Mouse (Mus musculus): ENCODE results near the gene Pdk2. TPM values are rescaled to one million over a fixed set of nuclear protein-coding genes. Genes with fewer than 3 reads are reported as not detected.

Pdk2 gene
- polyA plus RNA-seq, 1 experiment from 2014 or later: 61.5 TPM

GRCm38 (mm10) chr11:95037306-95037705, 3.8 kb downstream of the Pdk2 start:
- ChIA-PET POLR2A (interaction anchor here (1.2 kb wide), 1 partner anchor 26 kb away, joined by 4 read pairs; no protein-coding TSS in a partner anchor), CTCF (interaction anchor here (1.3 kb wide), 1 partner anchor 23 kb away, joined by 3 read pairs; no protein-coding TSS in a partner anchor)
- no peaks in the 10 kb centered on the region for H3K27me3 ChIP-seq
- ATAC-seq (no peak), DNase-seq (ENCODE audit: low read depth, low spot score) (no peak)
- in situ Hi-C loops (cut with MboI; ENCODE audit: low pct_unique_long_range_greater_than_20kb): no loop called here
- no peak for TF ChIP-seq CTCF (IDR thresholded peaks at IDR 0.05)

- TF ChIP-seq CTCF (IDR thresholded peaks at IDR 0.05): no peak
- no peak for DNase-seq (ENCODE audit: low read depth, low spot score)
- CTCF ChIA-PET: interaction anchor here (1.3 kb wide), 1 partner anchor 22 kb away, joined by 3 read pairs; no protein-coding TSS in a partner anchor
- H3K27me3 ChIP-seq: no peaks in the 10 kb centered on the region
- ATAC-seq: no peak
- POLR2A ChIA-PET: no interaction called here
- in situ Hi-C loops (cut with MboI; ENCODE audit: low pct_unique_long_range_greater_than_20kb): no loop called here
These were observed 4.6 kb downstream of the Pdk2 start for GRCm38 (mm10) chr11:95036521-95036920.

GRCm38 (mm10) chr11:95034902-95035301, 6.3 kb downstream of the Pdk2 start:
- TF ChIP-seq CTCF (IDR thresholded peaks at IDR 0.05): no peak
- POLR2A ChIA-PET: no interaction called here
- in situ Hi-C loops (cut with MboI; ENCODE audit: low pct_unique_long_range_greater_than_20kb): no loop called here
- CTCF ChIA-PET: no interaction called here
- ATAC-seq: no peak
- no peak for DNase-seq (ENCODE audit: low read depth, low spot score)
- H3K27me3 ChIP-seq: no peaks in the 10 kb centered on the region

GRCm38 (mm10) chr11:95033617-95034016, 7.5 kb downstream of the Pdk2 start:
- TF ChIP-seq CTCF (IDR thresholded peaks at IDR 0.05): no peak
- DNase-seq (ENCODE audit: low read depth, low spot score) (no peak), ATAC-seq (no peak)
- no peaks in the 10 kb centered on the region for H3K27me3 ChIP-seq
- in situ Hi-C loops (cut with MboI; ENCODE audit: low pct_unique_long_range_greater_than_20kb): no loop called here
- ChIA-PET CTCF (no interaction called here), POLR2A (no interaction called here)

GRCm38 (mm10) chr11:95032945-95033344, 8.2 kb downstream of the Pdk2 start:
- in situ Hi-C loops (cut with MboI; ENCODE audit: low pct_unique_long_range_greater_than_20kb): no loop called here
- POLR2A ChIA-PET: no interaction called here
- ATAC-seq (no peak), DNase-seq (ENCODE audit: low read depth, low spot score) (no peak)
- no peaks in the 10 kb centered on the region for H3K27me3 ChIP-seq
- CTCF ChIA-PET: no interaction called here
- no peak for TF ChIP-seq CTCF (IDR thresholded peaks at IDR 0.05)

- TF ChIP-seq CTCF (IDR thresholded peaks at IDR 0.05): no peak
- no peaks in the 10 kb centered on the region for H3K27me3 ChIP-seq
- in situ Hi-C loops (cut with MboI; ENCODE audit: low pct_unique_long_range_greater_than_20kb): no loop called here
- ATAC-seq (no peak), DNase-seq (ENCODE audit: low read depth, low spot score) (no peak)
- POLR2A ChIA-PET: interaction anchor here (1.3 to 1.8 kb wide), 2 partner anchors 16 to 19 kb away, joined by 3 to 4 read pairs; partner anchors contain the start of gene Samd14
- CTCF ChIA-PET: interaction anchor here (1.3 to 1.6 kb wide), 2 partner anchors 12 to 17 kb away, joined by 3 to 4 read pairs; no protein-coding TSS in a partner anchor
These were observed 13.2 kb downstream of the Pdk2 start for GRCm38 (mm10) chr11:95027850-95028470.

- no peak for TF ChIP-seq CTCF (IDR thresholded peaks at IDR 0.05)
- CTCF ChIA-PET: no interaction called here
These were observed 14.3 kb downstream of the Pdk2 start for GRCm38 (mm10) chr11:95026849-95027248.

GRCm38 (mm10) chr11:95026090-95026542, 15.0 kb downstream of the Pdk2 start:
- ChIA-PET CTCF (no interaction called here), POLR2A (interaction anchor here (0.7 to 3.2 kb wide), 2 partner anchors 10 to 14 kb away, joined by 3 to 9 read pairs; no protein-coding TSS in a partner anchor)
- DNase-seq (ENCODE audit: low read depth, low spot score) (no peak), ATAC-seq (no peak)
- no peak for TF ChIP-seq CTCF (IDR thresholded peaks at IDR 0.05)
- no peaks in the 10 kb centered on the region for H3K27me3 ChIP-seq
- in situ Hi-C loops (cut with MboI; ENCODE audit: low pct_unique_long_range_greater_than_20kb): no loop called here

More at GRCm38 (mm10) chr11:95026849-95027248, 14.3 kb downstream of the Pdk2 start:
- no peaks in the 10 kb centered on the region for H3K27me3 ChIP-seq
- POLR2A ChIA-PET: interaction anchor here (1.3 to 1.8 kb wide), 2 partner anchors 15 to 17 kb away, joined by 3 to 4 read pairs; partner anchors contain the start of gene Samd14
- in situ Hi-C loops (cut with MboI; ENCODE audit: low pct_unique_long_range_greater_than_20kb): no loop called here
- no peak for ATAC-seq
- DNase-seq (ENCODE audit: low read depth, low spot score): no peak

- CTCF ChIA-PET: interaction anchor here (1.2 kb wide), 1 partner anchor 80 kb away, joined by 3 read pairs; no protein-coding TSS in a partner anchor
These were observed 15.7 kb downstream of the Pdk2 start for GRCm38 (mm10) chr11:95025227-95026012.

GRCm38 (mm10) chr11:95024439-95025184, 16.5 kb downstream of the Pdk2 start:
- CTCF ChIA-PET: interaction anchor here (0.8 to 1.2 kb wide), 2 partner anchors 9 to 81 kb away, joined by 3 read pairs; no protein-coding TSS in a partner anchor
- DNase-seq (ENCODE audit: low read depth, low spot score) (no peak), ATAC-seq (no peak)
- POLR2A ChIA-PET: interaction anchor here (0.8 to 3.2 kb wide), 3 partner anchors 13 to 51 kb away, joined by 3 to 9 read pairs (median 3); partner anchors contain the start of gene Pdk2
- no peak for TF ChIP-seq CTCF (IDR thresholded peaks at IDR 0.05)
- in situ Hi-C loops (cut with MboI; ENCODE audit: low pct_unique_long_range_greater_than_20kb): no loop called here
- H3K27me3 ChIP-seq: no peaks in the 10 kb centered on the region

More at GRCm38 (mm10) chr11:95025227-95026012, 15.7 kb downstream of the Pdk2 start:
- TF ChIP-seq CTCF (IDR thresholded peaks at IDR 0.05): no peak
- in situ Hi-C loops (cut with MboI; ENCODE audit: low pct_unique_long_range_greater_than_20kb): no loop called here
- ATAC-seq (no peak), DNase-seq (ENCODE audit: low read depth, low spot score) (no peak)
- POLR2A ChIA-PET: interaction anchor here (0.7 to 3.2 kb wide), 3 partner anchors 9 to 16 kb away, joined by 3 to 9 read pairs (median 3); partner anchors contain the start of gene Pdk2
- H3K27me3 ChIP-seq: no peaks in the 10 kb centered on the region

Measured in Patski (cell line).